Mouse (Mus musculus) cerebellum, adult 18-20 months (tissue): Measurements from ENCODE around the gene Hcn2.

Source experiments
- DNase-seq, 2 experiments: peaks; one replicate each; pipeline ENCODE4 v3.0.0; 2021

Gene Hcn2

GRCm38 (mm10) chr10:79709307-79709706 is 7.1 kb upstream of the Hcn2 start:
- no peak for DNase-seq

GRCm38 (mm10) chr10:79712029-79712428 is 4.4 kb upstream of the Hcn2 start:
- DNase-seq = no peak

- peak; percentile 86 to 87 for DNase-seq
These were observed 3.8 kb upstream of the Hcn2 start for GRCm38 (mm10) chr10:79712499-79713126.

- no peak for DNase-seq
These were observed 3.3 kb upstream of the Hcn2 start for GRCm38 (mm10) chr10:79713163-79713562.

DNA sequence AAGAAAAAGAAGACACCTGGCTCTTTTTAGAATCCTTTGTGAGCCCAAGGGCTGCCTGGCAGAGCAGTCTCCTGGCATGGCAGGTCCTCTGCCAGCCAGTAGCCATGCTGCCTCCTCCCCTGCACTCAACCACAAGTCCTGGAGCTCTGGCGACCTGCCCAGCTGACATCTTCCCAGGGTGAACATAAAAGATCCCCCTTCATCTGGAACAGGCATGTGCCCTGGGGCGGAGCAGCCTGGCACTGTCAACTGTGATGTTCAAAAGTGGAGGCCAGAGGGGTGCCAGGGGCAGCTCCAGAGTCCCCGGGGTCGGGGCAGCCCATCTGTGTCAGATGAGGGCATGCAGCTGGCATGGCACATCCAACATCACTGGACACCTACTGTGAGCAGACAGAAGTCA is 1.4 kb upstream of the Hcn2 start:
- DNase-seq = no peak

GRCm38 (mm10) chr10:79716988-79717355 is 538 bp downstream of the Hcn2 start:
- peak; percentile 70 to 77 for DNase-seq

DNA sequence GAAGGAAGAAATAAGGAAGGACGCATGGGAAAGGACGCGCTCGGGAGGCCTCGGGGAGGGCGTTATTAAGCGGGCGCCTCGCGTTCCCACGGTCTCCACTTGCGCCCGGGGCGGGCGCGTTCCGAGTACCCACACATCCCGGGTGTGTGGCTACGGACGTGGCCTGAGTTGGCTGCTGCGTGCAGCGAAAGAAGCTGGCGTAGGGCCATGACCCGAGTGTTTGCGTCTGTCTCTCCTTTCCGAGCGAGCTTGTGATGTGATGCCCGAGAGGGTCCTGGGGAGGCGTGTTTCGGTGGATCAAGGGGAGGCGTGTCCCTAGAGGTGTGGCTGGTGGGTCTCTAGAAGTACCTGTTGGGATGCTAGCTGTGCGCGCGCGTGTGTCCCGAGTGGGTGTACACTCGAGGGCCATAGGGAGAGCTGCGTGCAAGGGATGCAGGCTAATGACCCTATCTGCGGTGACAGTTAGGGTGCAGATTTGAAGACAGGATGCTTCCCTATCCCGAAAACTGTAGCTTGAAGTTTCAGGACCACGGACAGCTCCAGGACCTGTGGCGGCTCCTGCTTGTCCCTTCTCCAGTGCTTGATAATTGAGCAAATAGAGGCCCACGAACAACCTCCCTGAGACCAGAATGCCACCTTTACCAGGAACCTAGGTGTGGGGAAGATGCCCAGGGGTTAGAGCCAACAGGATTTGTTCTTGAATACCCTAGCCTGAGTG is 1.4 kb downstream of the Hcn2 start:
- DNase-seq = peak in 1 of 2 experiments; percentile 63

DNA sequence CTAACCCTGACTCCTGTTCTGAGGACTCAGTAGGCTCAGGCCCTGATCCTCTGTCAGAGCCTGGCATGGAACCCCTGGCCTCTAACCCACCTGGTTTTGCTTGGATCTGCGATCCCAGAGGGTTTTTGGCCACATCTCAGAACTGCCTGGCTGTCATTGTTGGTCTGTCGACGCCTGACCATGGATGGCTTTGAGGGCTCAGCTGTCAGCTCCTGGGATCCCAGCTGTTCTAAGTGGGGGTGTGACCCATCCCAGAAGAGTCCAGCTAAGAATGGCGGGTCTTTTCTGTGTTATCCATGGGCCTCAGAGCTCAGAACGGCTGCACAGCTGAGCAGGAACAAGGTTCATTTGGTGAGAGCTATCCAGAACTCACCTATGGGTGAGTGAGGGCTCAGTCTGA is 4.7 kb downstream of the Hcn2 start:
- no peak for DNase-seq

DNA sequence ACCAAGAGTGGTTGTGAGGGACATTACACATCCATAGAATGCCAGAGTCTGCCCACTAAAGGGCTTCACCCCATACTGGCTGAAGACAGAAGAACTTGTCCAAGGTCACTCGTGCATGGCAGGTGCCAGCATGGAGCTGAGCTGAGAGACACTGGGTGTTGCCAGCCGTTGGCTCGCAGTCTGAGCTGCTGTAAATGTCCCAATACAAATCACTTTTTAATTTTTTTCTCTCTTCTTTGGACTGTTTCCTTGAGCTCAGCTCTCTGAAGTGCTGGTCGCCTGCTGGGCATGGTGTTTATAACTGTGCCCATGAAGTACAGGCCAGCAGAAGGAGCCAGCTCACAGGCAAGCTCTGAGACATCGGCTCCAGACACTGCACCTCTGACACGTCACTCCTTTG is 6.6 kb downstream of the Hcn2 start:
- DNase-seq = no peak

- no peak for DNase-seq
These were observed 7.3 kb downstream of the Hcn2 start for GRCm38 (mm10) chr10:79723692-79724091.

DNA sequence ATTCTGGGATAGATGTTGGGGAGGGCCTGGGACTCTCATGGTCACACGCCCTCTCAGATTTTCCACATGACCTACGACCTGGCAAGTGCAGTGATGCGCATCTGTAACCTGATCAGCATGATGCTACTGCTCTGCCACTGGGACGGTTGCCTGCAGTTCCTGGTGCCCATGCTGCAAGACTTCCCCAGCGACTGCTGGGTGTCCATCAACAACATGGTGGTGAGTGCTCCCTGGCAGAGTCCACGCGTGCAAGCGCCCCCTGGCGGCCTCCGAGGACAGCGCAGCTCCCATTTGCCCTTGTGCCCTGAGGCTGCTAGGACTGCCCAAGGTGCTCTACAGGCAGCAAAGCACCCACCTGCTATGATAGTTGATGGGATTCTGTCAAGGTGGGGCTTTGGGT is 9.7 kb downstream of the Hcn2 start:
- peak; percentile 58 to 67 for DNase-seq

DNA sequence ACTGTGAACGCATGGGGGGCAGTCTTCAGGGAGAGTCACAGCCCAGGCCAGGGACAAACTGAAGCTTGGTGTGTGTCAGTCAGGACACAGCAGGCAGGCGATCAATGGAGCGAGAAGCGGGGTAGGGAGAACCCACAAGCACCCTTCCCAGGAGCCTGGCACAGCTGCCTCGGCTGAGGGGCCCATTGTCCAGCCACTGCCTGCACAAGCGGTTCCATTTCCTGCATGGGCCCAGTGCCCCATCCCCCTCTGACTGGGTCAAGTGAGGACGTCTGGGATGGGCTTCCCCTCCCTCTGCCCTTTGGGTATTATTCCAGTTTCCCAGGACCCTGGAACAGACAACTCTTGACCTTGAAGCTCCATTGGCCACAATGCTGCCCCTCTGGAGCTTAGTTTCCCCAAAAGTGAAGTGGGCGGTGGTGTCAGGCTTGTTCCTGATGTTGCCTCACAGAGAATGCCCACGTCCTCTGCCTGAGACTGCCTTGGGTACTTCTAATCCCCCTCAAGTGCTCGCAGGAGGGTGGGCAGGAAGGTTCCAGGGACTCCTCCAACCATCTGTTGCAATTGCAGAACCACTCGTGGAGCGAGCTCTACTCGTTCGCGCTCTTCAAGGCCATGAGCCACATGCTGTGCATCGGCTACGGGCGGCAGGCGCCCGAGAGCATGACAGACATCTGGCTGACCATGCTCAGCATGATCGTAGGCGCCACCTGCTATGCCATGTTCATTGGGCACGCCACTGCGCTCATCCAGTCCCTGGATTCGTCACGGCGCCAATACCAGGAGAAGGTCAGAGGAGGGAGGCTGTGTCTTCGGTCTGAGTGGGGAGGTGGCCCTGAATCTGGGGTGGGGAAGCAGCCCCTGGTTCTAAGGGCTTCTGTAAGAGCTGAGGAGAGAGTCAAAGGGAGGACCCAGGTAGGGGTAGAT is 12.2 kb downstream of the Hcn2 start:
- no peak for DNase-seq

DNA sequence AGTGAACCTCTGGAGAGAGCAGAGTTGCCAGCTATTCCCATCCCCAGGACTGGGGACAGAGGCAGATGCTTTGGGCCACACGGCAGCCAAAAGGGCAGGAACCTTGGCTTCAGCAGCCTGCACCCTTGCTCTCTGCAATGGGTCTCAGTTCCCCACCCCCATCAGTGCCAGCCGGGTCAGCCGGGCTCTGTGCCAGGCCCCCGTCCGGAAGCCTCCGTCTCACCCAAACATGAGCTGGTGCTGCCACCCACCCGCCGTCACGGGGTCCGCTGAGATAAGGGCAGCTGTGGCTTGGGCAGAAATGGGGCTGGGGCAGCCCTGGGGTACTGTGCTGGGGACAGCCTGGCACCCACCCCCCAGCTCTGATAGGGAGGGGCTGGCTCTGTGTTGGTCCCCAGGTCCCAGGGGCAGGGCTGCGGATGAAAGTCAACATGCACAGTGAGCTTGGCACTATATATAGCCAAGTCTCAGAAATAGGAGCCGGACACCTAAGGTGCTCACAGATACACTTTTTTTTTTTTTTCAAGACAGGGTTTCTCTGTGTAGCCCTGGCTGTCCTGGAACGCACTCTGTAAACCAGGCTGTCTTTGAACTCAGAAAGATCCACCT is 13.0 kb downstream of the Hcn2 start:
- DNase-seq = no peak

GRCm38 (mm10) chr10:79732500-79732899 is 16.1 kb downstream of the Hcn2 start:
- peak; percentile 49 to 60 for DNase-seq

- no peak for DNase-seq
These were observed 17.4 kb downstream of the Hcn2 start for GRCm38 (mm10) chr10:79733847-79734246.

- no peak for DNase-seq
These were observed 18.9 kb downstream of the Hcn2 start for GRCm38 (mm10) chr10:79735361-79735760.

DNA sequence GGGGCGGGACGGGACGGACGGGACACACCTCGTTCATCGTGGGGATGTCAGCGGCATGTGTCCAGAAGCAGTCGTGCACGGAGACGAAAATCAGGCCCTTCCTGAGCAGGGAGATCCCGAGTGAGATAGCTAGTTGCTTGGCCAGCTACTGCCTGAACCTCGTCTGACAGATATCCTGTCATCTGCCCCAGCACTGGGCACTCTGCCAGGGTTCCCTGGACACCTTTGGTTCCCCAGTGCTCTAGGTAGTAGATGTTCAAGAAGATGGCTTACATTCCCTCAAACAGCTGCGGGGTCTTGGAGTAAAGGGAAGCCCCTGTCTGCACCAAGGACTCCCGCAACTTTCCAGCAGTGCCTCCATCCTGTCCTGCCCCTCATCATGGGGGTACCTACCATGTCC is 20.3 kb downstream of the Hcn2 start:
- peak in 1 of 2 experiments; percentile 54 for DNase-seq

DNA sequence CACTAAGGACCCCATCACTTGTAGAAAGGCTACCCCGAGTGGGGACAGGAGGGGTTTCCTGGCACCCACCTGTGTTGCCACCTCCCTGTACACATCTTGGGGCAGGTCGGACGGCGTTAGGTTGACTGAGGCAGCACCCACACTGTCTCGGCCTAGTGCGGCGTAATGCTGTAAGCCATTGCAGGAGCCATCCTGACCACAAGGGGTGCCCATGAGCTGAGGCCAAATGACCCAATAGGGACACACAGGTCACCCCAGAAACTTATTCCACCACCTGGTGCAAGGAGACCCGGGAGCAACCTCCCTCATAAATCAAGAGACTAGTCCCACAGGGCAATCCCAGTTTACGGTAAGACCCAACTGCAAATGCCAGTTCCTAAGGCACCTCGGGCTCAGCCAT is 21.8 kb downstream of the Hcn2 start:
- no peak for DNase-seq

DNA sequence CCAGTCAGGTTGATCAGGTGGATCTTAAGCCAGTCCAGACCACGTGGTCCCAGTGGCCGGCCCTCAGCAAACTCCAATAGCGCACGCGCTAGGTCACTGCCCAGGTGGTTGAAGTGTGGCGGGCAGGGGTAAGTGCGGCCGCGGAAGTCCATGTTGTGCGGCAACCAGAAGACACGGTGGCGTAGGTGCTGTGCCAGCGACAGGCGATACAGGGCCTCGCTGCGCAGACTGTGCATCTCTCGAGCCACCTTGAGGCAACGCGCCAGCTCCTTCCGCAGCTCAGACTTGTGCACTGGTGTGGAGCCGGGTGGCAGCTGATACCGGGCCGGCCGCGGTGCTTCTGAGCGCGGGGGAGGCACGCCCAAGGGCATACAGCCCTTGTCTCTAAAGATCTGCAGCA is 22.8 kb downstream of the Hcn2 start:
- no peak for DNase-seq

- DNase-seq = no peak
These were observed 24.4 kb downstream of the Hcn2 start for GRCm38 (mm10) chr10:79740863-79741262.

- DNase-seq = peak in 1 of 2 experiments; percentile 47
These were observed 26.7 kb downstream of the Hcn2 start for GRCm38 (mm10) chr10:79743161-79743560.

GRCm38 (mm10) chr10:79743650-79744365 is 27.4 kb downstream of the Hcn2 start:
- DNase-seq = peak; percentile 64 to 77

DNA sequence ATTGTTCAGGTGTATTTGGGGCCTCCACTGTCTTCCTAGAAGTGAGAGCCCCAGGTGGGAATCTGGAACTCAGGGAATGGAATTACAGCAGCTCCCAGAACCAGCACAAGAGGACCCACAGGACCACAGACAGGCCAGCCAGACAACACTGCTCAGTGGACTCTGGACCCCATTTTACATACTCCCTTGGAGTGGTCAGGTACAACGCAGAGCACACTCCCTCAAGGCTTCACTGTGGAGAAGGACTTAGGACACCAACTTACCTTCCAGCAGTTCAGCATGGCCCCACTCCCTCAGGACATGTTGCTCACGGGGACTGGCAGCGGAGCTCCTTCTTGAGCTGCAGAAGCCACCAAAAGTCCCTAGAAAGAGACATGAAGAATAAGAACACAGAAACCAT is 29.0 kb downstream of the Hcn2 start:
- no peak for DNase-seq
